Mouse (Mus musculus): Measurements from ENCODE around the gene Fcor. TPM values are rescaled to one million over a fixed set of nuclear protein-coding genes. Genes with fewer than 3 reads are reported as not detected.

The Fcor gene
- polyA plus RNA-seq, 1 experiment: 10.9 TPM

DNA sequence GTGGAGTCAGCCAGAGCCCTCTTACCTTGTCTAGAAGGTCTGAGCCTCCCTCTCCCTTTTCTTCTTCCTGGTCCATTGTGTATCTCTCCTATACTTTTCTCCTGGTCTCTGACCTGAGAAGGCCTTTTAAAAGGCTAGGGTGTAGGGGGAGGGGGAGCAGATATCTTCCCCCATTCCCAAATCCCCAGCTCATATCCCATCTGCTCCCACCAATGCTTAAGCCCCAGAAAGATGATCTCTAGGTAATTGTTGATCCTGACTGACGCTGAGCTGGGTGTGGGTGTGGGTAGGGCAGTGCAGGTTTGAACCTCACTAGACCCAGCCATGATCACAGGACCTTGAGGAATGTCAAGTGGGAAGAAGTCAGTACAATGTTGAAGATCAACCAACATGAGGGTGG, 46.7 kb downstream of the Fcor start, which contains the start of gene Pcp2:
Gene Pcp2 (minus strand): TSS at position 101 of the 400 bp plus-strand sequence.
- H3K4me3 ChIP-seq (replicated peaks; ENCODE audit: control insufficient read depth, low read depth, low read length): no peak within 1 kb of the TSS
- no peak within 1 kb of the TSS for H3K27ac ChIP-seq (ENCODE audit: control insufficient read depth, insufficient read depth, low read depth, low read length, poor library complexity)
- H3K4me1 ChIP-seq (ENCODE audit: control insufficient read depth, insufficient read depth, low read length): peaks cover 1% of the 10 kb centered on the region; the same call in 1 of the 2 replicates
- 100% methylated on average over 1 of the region's 1 CpGs for WGBS
- no peak for TF ChIP-seq POLR2A (IDR thresholded peaks at IDR 0.05; ENCODE audit: borderline replicate concordance, control insufficient read depth, low read depth, low read length)
- TF ChIP-seq CTCF (IDR thresholded peaks at IDR 0.05; ENCODE audit: control insufficient read depth, insufficient read depth, low read length): no peak

DNA sequence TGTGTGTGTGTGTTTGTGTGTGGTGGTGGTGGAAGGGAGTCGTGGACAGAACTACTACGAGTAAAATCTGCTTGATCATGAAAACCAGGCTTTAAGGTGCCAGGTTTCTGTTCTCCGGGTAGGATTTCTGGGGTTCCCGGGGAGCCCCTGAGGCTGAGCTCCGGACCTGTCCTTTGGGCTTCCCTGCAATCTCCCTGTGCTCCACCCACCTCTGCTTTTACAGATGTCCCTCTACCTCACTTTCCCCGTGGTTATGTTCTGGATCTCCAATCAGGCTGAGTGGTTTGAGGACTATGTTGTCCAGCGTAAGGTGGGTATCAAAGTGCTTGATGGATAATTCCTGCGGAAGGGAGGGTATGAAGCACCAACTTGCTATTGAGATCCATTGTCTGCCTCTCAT, 50.0 kb downstream of the Fcor start:
- Histone ChIP-seq H3K27ac (ENCODE audit: control insufficient read depth, insufficient read depth, low read depth, low read length, poor library complexity) (no peak overlapping the region), H3K4me3 (replicated peaks; ENCODE audit: control insufficient read depth, low read depth, low read length) (peak overlapping the region; percentile 56), H3K4me1 (ENCODE audit: control insufficient read depth, insufficient read depth, low read length) (peaks cover 1% of the 10 kb centered on the region; the same call in 1 of the 2 replicates)
- WGBS: 62% methylated on average over 8 of the region's 8 CpGs
- no peak for TF ChIP-seq POLR2A (IDR thresholded peaks at IDR 0.05; ENCODE audit: borderline replicate concordance, control insufficient read depth, low read depth, low read length)
- no peak for TF ChIP-seq CTCF (IDR thresholded peaks at IDR 0.05; ENCODE audit: control insufficient read depth, insufficient read depth, low read length)

GRCm38 (mm10) chr8:3621199-3621970, 50.8 kb downstream of the Fcor start, which contains the start of the genes Xab2 and Pet100:
Gene Xab2, minus strand, starts transcription at chr8:3621316.
Gene Pet100, plus strand, starts transcription at chr8:3621548.
- peaks cover 1% of the 10 kb centered on the region; the same call in 1 of the 2 replicates for H3K4me1 ChIP-seq (ENCODE audit: control insufficient read depth, insufficient read depth, low read length)
- H3K27ac ChIP-seq (ENCODE audit: control insufficient read depth, insufficient read depth, low read depth, low read length, poor library complexity): peak within 1 kb of the TSS; percentile 5; the same call in 1 of the 2 replicates
- under 1% methylated on average over 37 of the region's 37 CpGs for WGBS
- TF ChIP-seq POLR2A (IDR thresholded peaks at IDR 0.05; ENCODE audit: borderline replicate concordance, control insufficient read depth, low read depth, low read length) (peak; percentile 84; the same call in 1 of the 2 replicates), CTCF (IDR thresholded peaks at IDR 0.05; ENCODE audit: control insufficient read depth, insufficient read depth, low read length) (no peak)
- H3K4me3 ChIP-seq (replicated peaks; ENCODE audit: control insufficient read depth, low read depth, low read length): peak within 1 kb of the TSS; percentile 93

Other genes starting within 250 kb of the Fcor start
- 1.7 and 2.6 TPM in 2 replicates for gene Pex11g, start 204.7 kb downstream of the Fcor start, polyA plus RNA-seq (2011; ENCODE audit: insufficient read depth, insufficient read length, low replicate concordance, missing spikeins)
- 1.00 TPM in 1 of 2 replicates, not detected in the other for gene Tex45, start 201.5 kb downstream of the Fcor start, polyA plus RNA-seq (2011; ENCODE audit: insufficient read depth, insufficient read length, low replicate concordance, missing spikeins)
- 3.9 and 5.8 TPM in 2 replicates for gene Zfp358, start 179.2 kb downstream of the Fcor start, polyA plus RNA-seq (2011; ENCODE audit: insufficient read depth, insufficient read length, low replicate concordance, missing spikeins)
- gene Mcoln1, start 171.9 kb downstream of the Fcor start, polyA plus RNA-seq (2011; ENCODE audit: insufficient read depth, insufficient read length, low replicate concordance, missing spikeins): 97.4 and 154 TPM in 2 replicates
- gene Pnpla6, start 157.0 kb downstream of the Fcor start, polyA plus RNA-seq (2011; ENCODE audit: insufficient read depth, insufficient read length, low replicate concordance, missing spikeins): 36.3 and 52.7 TPM in 2 replicates
- gene C330021F23Rik, start 104.4 kb downstream of the Fcor start, polyA plus RNA-seq (2011; ENCODE audit: insufficient read depth, insufficient read length, low replicate concordance, missing spikeins): not detected in 2 replicates
- gene Camsap3, start 85.1 kb downstream of the Fcor start, polyA plus RNA-seq (2011; ENCODE audit: insufficient read depth, insufficient read length, low replicate concordance, missing spikeins): 1.1 and 4.1 TPM in 2 replicates
- 22.4 and 40.3 TPM in 2 replicates for gene Xab2, start 51.0 kb downstream of the Fcor start, polyA plus RNA-seq (2011; ENCODE audit: insufficient read depth, insufficient read length, low replicate concordance, missing spikeins)
- 162 and 227 TPM in 2 replicates for gene Pet100, start 50.8 kb downstream of the Fcor start, polyA plus RNA-seq (2011; ENCODE audit: insufficient read depth, insufficient read length, low replicate concordance, missing spikeins)
- not detected in 2 replicates for gene Pcp2, start 46.8 kb downstream of the Fcor start, polyA plus RNA-seq (2011; ENCODE audit: insufficient read depth, insufficient read length, low replicate concordance, missing spikeins)
- gene Stxbp2, start 41.4 kb downstream of the Fcor start, polyA plus RNA-seq (2011; ENCODE audit: insufficient read depth, insufficient read length, low replicate concordance, missing spikeins): 229 and 373 TPM in 2 replicates
- 3.0 TPM in 1 of 2 replicates, not detected in the other for gene Retn, start 16.6 kb downstream of the Fcor start, polyA plus RNA-seq (2011; ENCODE audit: insufficient read depth, insufficient read length, low replicate concordance, missing spikeins)
- 38.3 and 142 TPM in 2 replicates for gene Mcemp1, start 6.6 kb downstream of the Fcor start, polyA plus RNA-seq (2011; ENCODE audit: insufficient read depth, insufficient read length, low replicate concordance, missing spikeins)
- 7.7 and 10.0 TPM in 2 replicates for gene Trappc5, start 3.9 kb upstream of the Fcor start, polyA plus RNA-seq (2011; ENCODE audit: insufficient read depth, insufficient read length, low replicate concordance, missing spikeins)
- 16.8 and 37.3 TPM in 2 replicates for gene Fcer2a, start 21.8 kb upstream of the Fcor start, polyA plus RNA-seq (2011; ENCODE audit: insufficient read depth, insufficient read length, low replicate concordance, missing spikeins)
- not detected in 2 replicates for gene Clec4g, start 48.3 kb upstream of the Fcor start, polyA plus RNA-seq (2011; ENCODE audit: insufficient read depth, insufficient read length, low replicate concordance, missing spikeins)
- gene Cd209a, start 76.6 kb upstream of the Fcor start, polyA plus RNA-seq (2011; ENCODE audit: insufficient read depth, insufficient read length, low replicate concordance, missing spikeins): 1.3 and 3.4 TPM in 2 replicates
- not detected in 2 replicates for gene Cd209e, start 181.9 kb upstream of the Fcor start, polyA plus RNA-seq (2011; ENCODE audit: insufficient read depth, insufficient read length, low replicate concordance, missing spikeins)
- gene Cd209d, start 206.2 kb upstream of the Fcor start, polyA plus RNA-seq (2011; ENCODE audit: insufficient read depth, insufficient read length, low replicate concordance, missing spikeins): 2.2 and 3.1 TPM in 2 replicates

Data from bone marrow, adult 2 months (tissue).